Mouse (Mus musculus) MEL (cell line): ENCODE measurements at regions not wholly inside any gene's neighbourhood (a gene's known extent, or its start where the extent isn't known, plus 50 kb on each side); places are given as distances from the start of the nearest gene placed in this dataset.

ENCODE experiments used
- BHLHE40 ChIP-seq: IDR thresholded peaks from 2 replicates; pipeline ENCODE4 v1.6.1; 2012; ENCODE audit warnings: low read depth, mild to moderate bottlenecking, inconsistent platforms, low read length, improper control_type of control experiment, borderline replicate concordance
- CTCF ChIP-seq, 3 experiments: IDR thresholded peaks in 2 of 3; conservative IDR thresholded peaks in 1 of 3; 2 replicates each; pipeline ENCODE4 v1.5.1; 2011 to 2012; ENCODE audit warnings: low read length in 3 of 3, low read depth in 2 of 3, mild to moderate bottlenecking in 2 of 3, improper control_type of control experiment in 1 of 3, inconsistent platforms in 1 of 3, mixed read lengths in 1 of 3, moderate library complexity in 1 of 3; ENCODE audit not compliant: control insufficient read depth in 1 of 3, insufficient read depth in 1 of 3, poor library complexity in 1 of 3, severe bottlenecking in 1 of 3
- ELF1 ChIP-seq: IDR thresholded peaks from 2 replicates; pipeline ENCODE4 v1.6.1; 2014; ENCODE audit warnings: low read depth, mild to moderate bottlenecking, inconsistent platforms, low read length, improper control_type of control experiment, moderate library complexity
- EP300 ChIP-seq, 2 experiments: IDR thresholded peaks; 2 replicates each; pipeline ENCODE4 v1.6.1; 2011; ENCODE audit warnings: improper control_type of control experiment in 2 of 2, low read length in 2 of 2, low read depth in 1 of 2, mild to moderate bottlenecking in 1 of 2
- ETS1 ChIP-seq: IDR thresholded peaks from 2 replicates; pipeline ENCODE4 v1.6.1; 2012; ENCODE audit warnings: low read depth, mild to moderate bottlenecking, inconsistent platforms, low read length, improper control_type of control experiment, moderate library complexity
- HCFC1 ChIP-seq: IDR thresholded peaks from 2 replicates; pipeline ENCODE4 v1.6.1; 2012; ENCODE audit warnings: low read depth, mild to moderate bottlenecking, inconsistent platforms, low read length, improper control_type of control experiment, moderate library complexity
- MAX ChIP-seq: IDR thresholded peaks from 2 replicates; pipeline ENCODE4 v1.6.1; 2011; ENCODE audit warnings: low read length, improper control_type of control experiment
- POLR2A ChIP-seq, 2 experiments: IDR thresholded peaks; 2 replicates each; pipeline ENCODE4 v1.6.1; 2011 to 2012; ENCODE audit warnings: low read length in 2 of 2, mild to moderate bottlenecking in 2 of 2, control low read depth in 1 of 2, improper control_type of control experiment in 1 of 2, low read depth in 1 of 2, moderate library complexity in 1 of 2; ENCODE audit not compliant: control insufficient read depth in 1 of 2, insufficient read depth in 1 of 2, poor library complexity in 1 of 2
- RCOR1 ChIP-seq: IDR thresholded peaks from 2 replicates; pipeline ENCODE4 v1.6.1; 2012; ENCODE audit warnings: low read depth, mild to moderate bottlenecking, inconsistent platforms, low read length, improper control_type of control experiment
- SMC3 ChIP-seq: IDR thresholded peaks from 2 replicates; pipeline ENCODE4 v1.6.1; 2011; ENCODE audit warnings: low read depth, low read length, improper control_type of control experiment
- USF1 ChIP-seq: IDR thresholded peaks from 2 replicates; pipeline ENCODE4 v1.6.1; 2014; ENCODE audit warnings: low read depth, mild to moderate bottlenecking, inconsistent platforms, low read length, improper control_type of control experiment, moderate library complexity
- ZC3H11A ChIP-seq: IDR thresholded peaks from 2 replicates; pipeline ENCODE4 v1.6.1; 2012; ENCODE audit warnings: low read depth, mild to moderate bottlenecking, inconsistent platforms, low read length, improper control_type of control experiment

DNA sequence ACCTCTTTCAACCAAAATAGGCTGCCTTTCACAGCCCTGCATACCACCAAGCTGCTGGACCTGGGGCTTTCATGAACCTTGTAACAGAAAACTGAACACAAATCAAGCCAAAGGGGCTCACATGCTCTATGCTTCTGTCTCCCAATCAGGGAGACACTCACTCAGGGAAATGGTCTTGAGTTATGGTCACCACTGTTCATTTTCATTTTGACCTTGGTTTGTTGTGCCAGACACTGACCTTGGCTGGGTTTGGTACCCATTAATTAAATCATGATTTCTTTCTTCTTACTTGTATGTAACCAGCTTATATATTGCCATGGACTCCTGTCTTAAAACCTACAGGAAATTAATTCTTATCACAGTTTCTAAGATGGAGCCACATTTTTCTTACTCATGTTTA lies 381.5 kb downstream of the Dnajb9 start:
- TF ChIP-seq HCFC1 (no peak), CTCF (IDR thresholded peaks at IDR 0.05 in 2 of 3, conservative IDR thresholded peaks at IDR 0.05 in 1 of 3; ENCODE audit: control insufficient read depth in 1 of 3, insufficient read depth in 1 of 3, low read depth in 2 of 3, low read length in 3 of 3, poor library complexity in 1 of 3, severe bottlenecking in 1 of 3) (no peak), SMC3 (no peak), ZC3H11A (no peak), POLR2A (IDR thresholded peaks at IDR 0.05; ENCODE audit: control insufficient read depth in 1 of 2, insufficient read depth in 1 of 2, low read depth in 1 of 2, low read length in 2 of 2, poor library complexity in 1 of 2) (no peak), EP300 (IDR thresholded peaks at IDR 0.05; ENCODE audit: low read depth in 1 of 2, low read length in 2 of 2) (no peak), RCOR1 (no peak), USF1 (no peak), ELF1 (no peak), MAX (no peak), ETS1 (no peak), BHLHE40 (no peak)
